Mouse (Mus musculus): Measurements from ENCODE around the gene Olfr63. TPM values are rescaled to one million over a fixed set of nuclear protein-coding genes. Genes with fewer than 3 reads are reported as not detected.
"Not testable (repeated sequence)": the region's sequence is repeated elsewhere in the genome, so short reads cannot be mapped to it uniquely, and the experiment has no call there.

Gene Olfr63
- total RNA-seq (2021): not detected
- long read RNA-seq, experiment 1: 0 reads
- long read RNA-seq, experiment 2: 0 reads

GRCm38 (mm10) chr17:33264376-33264775 is at the start of gene Olfr63:
Gene Olfr63 (plus strand): TSS chr17:33264676.
- DNase-seq (ENCODE audit: low spot score in 2 of 2): no peak
- intact Hi-C loops (cut with DNase I): no loop called here

DNA sequence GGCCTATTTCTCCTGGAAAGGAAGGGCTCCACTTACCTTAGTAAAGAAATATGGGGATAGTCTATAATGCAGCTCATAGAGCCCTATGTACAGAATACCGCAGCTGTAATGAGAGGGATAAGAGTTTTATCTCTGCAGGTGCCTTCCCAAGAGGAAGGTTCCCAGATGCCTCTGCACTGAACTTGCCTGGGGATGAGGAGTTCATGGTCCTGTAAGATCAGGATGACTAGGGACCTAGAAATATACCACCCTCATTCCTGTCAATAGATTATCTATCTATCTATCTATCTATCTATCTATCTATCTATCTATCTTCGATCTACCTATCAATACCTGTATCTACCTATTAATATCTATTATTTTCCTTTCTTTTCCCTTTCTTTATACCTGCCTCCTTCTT is 42.9 kb upstream of the Olfr63 start, which contains the start of gene Olfr1564:
Gene Olfr1564 (minus strand): TSS at position 101 of the 400 bp plus-strand sequence.
- intact Hi-C loops (cut with DNase I): no loop called here
- no peak for DNase-seq (ENCODE audit: low spot score in 2 of 2)

DNA sequence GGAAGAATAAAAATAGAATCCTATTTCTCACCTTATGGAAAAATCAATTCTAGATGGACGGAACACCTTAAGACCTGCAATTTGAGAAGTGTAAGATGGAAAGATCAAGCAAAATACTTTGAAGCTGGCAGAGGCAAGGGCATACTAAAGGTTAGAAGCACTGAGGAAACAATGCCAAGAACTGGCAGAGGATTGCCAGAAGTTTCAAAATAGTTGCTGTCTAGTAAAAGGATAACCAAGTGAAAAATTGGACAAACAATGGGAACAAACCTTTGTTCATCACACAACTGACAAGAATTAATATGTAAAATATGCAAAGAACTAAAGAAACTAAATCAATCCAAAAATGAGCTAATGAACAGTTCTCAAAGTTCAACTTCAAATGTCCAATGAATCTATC is 27.8 kb upstream of the Olfr63 start:
- intact Hi-C loops (cut with DNase I): loop anchor here (10.0 kb wide), 1 partner anchor 68 kb away; no protein-coding TSS in a partner anchor
- not testable (repeated sequence) for DNase-seq (ENCODE audit: low spot score in 2 of 2)

DNA sequence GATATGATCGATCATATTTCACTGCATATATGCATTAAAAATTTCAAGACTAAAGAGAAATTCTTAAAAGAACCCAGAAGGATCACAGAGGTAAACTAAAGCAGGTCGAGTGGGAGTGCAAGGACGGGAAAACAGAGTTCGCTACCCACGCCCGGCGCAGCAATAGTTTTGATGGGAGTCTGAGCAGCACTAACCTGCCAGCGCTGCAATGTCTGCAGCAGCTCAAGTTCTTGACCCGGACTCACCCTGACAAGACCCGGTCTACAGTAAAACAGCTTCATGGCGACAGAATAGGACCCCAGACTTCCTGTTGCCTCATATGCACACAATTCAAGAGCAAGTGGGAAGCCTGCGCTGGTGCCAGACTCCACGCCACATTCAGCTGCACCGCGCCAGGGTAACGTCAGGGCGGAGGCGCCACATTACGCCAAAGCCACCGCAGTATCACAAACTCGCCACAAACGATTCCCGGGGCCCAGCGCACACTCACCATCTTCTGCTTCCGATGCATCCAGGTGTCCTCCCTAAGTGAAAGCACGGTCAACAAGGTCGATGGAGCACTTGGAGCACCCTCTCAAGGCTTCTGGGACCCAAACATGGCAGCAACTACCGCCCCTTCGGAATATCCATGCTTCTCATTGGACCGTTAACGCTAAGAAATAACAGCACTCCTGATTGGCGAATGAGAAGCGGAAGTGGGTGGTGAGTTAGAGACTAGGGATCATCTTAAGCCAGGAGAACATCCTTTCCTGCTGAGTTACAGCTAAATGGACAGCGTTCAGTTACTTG is 9.8 kb upstream of the Olfr63 start, which contains the start of gene Zfp955a:
Gene Zfp955a (minus strand): TSS at position 616 of the 789 bp plus-strand sequence.
- DNase-seq (ENCODE audit: low spot score in 2 of 2); intact Hi-C loops (cut with DNase I): not testable (repeated sequence)

DNA sequence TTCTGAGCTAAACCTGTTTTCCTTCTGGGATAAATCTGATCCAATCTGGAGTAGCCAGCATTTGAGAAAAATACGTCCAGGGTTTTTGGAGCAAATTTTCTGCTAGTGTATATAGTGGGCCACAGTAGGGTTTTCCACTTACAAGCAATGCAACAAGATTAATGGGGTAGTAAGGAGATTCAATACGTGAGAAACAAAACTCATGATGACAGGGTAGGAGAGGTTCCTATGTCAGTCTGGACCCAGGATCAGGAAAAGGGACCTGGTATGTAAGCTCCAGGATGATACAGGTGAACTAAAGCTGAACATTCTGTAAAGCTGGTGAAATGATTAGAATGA is 9.2 kb upstream of the Olfr63 start:
- intact Hi-C loops (cut with DNase I); DNase-seq (ENCODE audit: low spot score in 2 of 2): not testable (repeated sequence)

- intact Hi-C loops (cut with DNase I): no loop called here
- no peak for DNase-seq (ENCODE audit: low spot score in 2 of 2)
Observed at GRCm38 (mm10) chr17:33268907-33269306, 4.4 kb downstream of the Olfr63 start.

GRCm38 (mm10) chr17:33289039-33289875 is 24.8 kb downstream of the Olfr63 start, which contains the start of gene Zfp955b:
Gene Zfp955b (plus strand): TSS chr17:33289544.
- intact Hi-C loops (cut with DNase I); DNase-seq (ENCODE audit: low spot score in 2 of 2): not testable (repeated sequence)

DNA sequence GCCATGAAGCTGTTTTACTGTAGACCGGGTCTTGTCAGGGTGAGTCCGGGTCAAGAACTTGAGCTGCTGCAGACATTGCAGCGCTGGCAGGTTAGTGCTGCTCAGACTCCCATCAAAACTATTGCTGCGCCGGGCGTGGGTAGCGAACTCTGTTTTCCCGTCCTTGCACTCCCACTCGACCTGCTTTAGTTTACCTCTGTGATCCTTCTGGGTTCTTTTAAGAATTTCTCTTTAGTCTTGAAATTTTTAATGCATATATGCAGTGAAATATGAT is 25.3 kb downstream of the Olfr63 start:
- DNase-seq (ENCODE audit: low spot score in 2 of 2); intact Hi-C loops (cut with DNase I): not testable (repeated sequence)

Other genes starting within 250 kb of the Olfr63 start
- gene Zfp763, start 231.3 kb upstream of the Olfr63 start, total RNA-seq (2021): 10 to 100 TPM; 15.8 to 17.6 TPM
- not detected for gene 4921501E09Rik, start 196.6 kb upstream of the Olfr63 start, total RNA-seq (2021)
- gene Zfp563, start 175.4 kb upstream of the Olfr63 start, total RNA-seq (2021): 10 to 100 TPM; 15.6 to 16.5 TPM
- gene Morc2b, start 125.0 kb upstream of the Olfr63 start, total RNA-seq (2021): 1 to 10 TPM; 1.5 to 1.6 TPM
- gene Olfr55, start 96.2 kb upstream of the Olfr63 start, total RNA-seq (2021): not detected
- not detected for gene Olfr239, start 73.4 kb upstream of the Olfr63 start, total RNA-seq (2021)
- gene Olfr1564, start 43.0 kb upstream of the Olfr63 start, total RNA-seq (2021): 1 to 10 TPM in 1 of 2 experiments, under 1 TPM in 1; 0.63 to 1.2 TPM
- 10 to 100 TPM; 12.2 to 12.6 TPM for gene Zfp955a, start 9.5 kb upstream of the Olfr63 start, total RNA-seq (2021)
- 10 to 100 TPM; 26.1 to 26.5 TPM for gene Zfp955b, start 24.9 kb downstream of the Olfr63 start, total RNA-seq (2021)
- gene Zfp81, start 94.2 kb downstream of the Olfr63 start, total RNA-seq (2021): 10 to 100 TPM; 16.1 to 18.7 TPM
- 1 to 10 TPM; 7.3 to 7.6 TPM for gene Zfp101, start 130.0 kb downstream of the Olfr63 start, total RNA-seq (2021)
- not detected for gene Actl9, start 168.2 kb downstream of the Olfr63 start, total RNA-seq (2021)